Mouse (Mus musculus): Measurements from ENCODE around the gene Rprm.

The Rprm gene

GRCm38 (mm10) chr2:54085430-54086087, at the start of gene Rprm:
TSS of gene Rprm (minus strand) at chr2:54085552.
- no peak for DNase-seq (ENCODE audit: low spot score)

GRCm38 (mm10) chr2:54119305-54119704, 34.0 kb upstream of the Rprm start:
- DNase-seq (ENCODE audit: low spot score): no peak

GRCm38 (mm10) chr2:54118881-54119280, 33.5 kb upstream of the Rprm start:
- DNase-seq (ENCODE audit: low spot score): peak; percentile 24

GRCm38 (mm10) chr2:54111294-54111693, 25.9 kb upstream of the Rprm start:
- no peak for DNase-seq (ENCODE audit: low spot score)

DNA sequence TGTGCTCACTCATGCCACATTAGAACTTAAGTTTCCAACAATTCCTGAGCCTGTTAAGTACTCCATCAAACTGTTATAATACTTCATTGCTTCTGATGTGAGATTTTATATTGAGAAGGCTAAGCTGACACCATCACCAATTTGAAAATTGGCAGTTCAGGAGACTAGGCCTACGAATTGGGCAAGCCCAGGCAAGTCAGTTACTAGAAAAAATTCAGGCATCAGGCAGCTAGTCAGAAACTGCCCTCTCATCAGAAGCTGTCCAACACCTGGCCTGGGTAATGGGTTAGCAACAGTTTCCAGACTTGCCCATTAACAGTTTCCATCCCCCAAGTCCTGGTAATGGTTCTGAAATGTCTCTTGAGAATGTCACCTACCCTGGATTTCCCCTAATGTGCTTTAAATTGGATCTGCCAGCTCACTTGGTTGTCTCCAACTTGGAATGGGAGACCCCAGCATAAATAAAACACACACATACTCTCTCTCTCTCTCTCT, 20.9 kb upstream of the Rprm start:
- DNase-seq (ENCODE audit: low spot score): no peak

GRCm38 (mm10) chr2:54099939-54100338, 14.6 kb upstream of the Rprm start:
- no peak for DNase-seq (ENCODE audit: low spot score)

GRCm38 (mm10) chr2:54092616-54093015, 7.3 kb upstream of the Rprm start:
- DNase-seq (ENCODE audit: low spot score): no peak

DNA sequence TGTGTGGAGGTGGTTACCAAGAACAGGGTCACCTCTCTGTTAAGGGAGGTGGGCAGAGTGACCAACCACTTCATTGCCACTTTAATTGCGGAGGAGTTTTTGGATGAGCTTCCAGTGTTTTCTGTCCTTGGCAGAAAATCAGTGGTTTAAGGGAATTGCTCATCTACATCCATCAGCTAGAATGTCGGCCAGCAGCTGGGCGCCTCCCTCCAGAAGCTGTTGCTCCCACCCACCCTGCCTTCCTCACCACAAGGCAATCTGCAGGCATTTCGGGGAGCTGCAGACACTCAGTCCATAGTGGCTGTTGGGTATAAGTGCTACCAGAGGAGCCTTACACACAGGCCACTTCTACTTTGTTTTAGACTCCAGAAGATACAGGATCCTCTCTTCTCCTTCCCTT, 902 bp upstream of the Rprm start:
- DNase-seq (ENCODE audit: low spot score): no peak

- no peak for DNase-seq (ENCODE audit: low spot score)
Observed at GRCm38 (mm10) chr2:54084737-54085429, 469 bp downstream of the Rprm start.

GRCm38 (mm10) chr2:54083861-54084736, 1.3 kb downstream of the Rprm start:
- DNase-seq (ENCODE audit: low spot score): no peak

DNA sequence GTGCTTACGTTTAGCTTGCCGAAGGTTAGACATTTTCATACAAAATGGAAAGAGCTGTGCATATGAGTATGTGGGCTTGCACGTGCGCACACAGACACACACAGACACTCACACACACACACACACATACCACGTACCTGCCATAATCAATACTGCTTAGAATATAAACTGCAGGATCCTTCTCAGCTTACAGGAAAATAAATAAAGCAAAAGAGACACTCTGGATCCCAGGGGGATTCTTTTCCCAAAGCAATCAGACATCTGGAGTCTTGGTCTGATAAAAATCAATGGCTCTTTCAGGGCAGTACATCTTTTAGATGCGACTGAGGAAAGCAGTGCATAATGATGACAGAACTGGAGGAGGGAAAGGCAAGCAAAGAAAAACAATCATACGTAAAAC, 6.4 kb downstream of the Rprm start:
- DNase-seq (ENCODE audit: low spot score): peak; percentile 13

GRCm38 (mm10) chr2:54071526-54071925, 13.8 kb downstream of the Rprm start:
- DNase-seq (ENCODE audit: low spot score): no peak

GRCm38 (mm10) chr2:54062421-54062820, 22.9 kb downstream of the Rprm start:
- no peak for DNase-seq (ENCODE audit: low spot score)

- DNase-seq (ENCODE audit: low spot score): no peak
Observed at GRCm38 (mm10) chr2:54061039-54061438, 24.3 kb downstream of the Rprm start.

All from MN1 (cell line).